Mouse (Mus musculus) midbrain, embryonic 11.5 days (tissue): ENCODE data around the gene Rab38. TPM values are rescaled to one million over a fixed set of nuclear protein-coding genes. Genes with fewer than 3 reads are reported as not detected.

Experiments
- ATAC-seq: fragments of 200-750 bp; cut with Nextera tagmentation; 2 replicates; pipeline ENCODE4 v1.8.0; 2017; ENCODE audit warnings: moderate TSS enrichment, moderate library complexity; ENCODE audit not compliant: low FRiP score
- DNase-seq: peaks from one replicate; pipeline ENCODE4 v3.0.0; 2015; ENCODE audit warnings: low spot score; ENCODE audit errors: missing footprints
- H3K27ac ChIP-seq: fragments of 300-500 bp; sonication (generic); 2 replicates; pipeline ENCODE4 v1.5.1; 2014; ENCODE audit warnings: low read depth, low read length
- H3K27me3 ChIP-seq: fragments of 300-500 bp; sonication (generic); 2 replicates; pipeline ENCODE4 v1.6.1; 2014; ENCODE audit warnings: mild to moderate bottlenecking, low read length, moderate library complexity, mixed read lengths; ENCODE audit not compliant: control insufficient read depth, insufficient read depth
- H3K36me3 ChIP-seq: fragments of 300-500 bp; sonication (generic); 2 replicates; pipeline ENCODE4 v1.6.1; 2014; ENCODE audit warnings: mild to moderate bottlenecking, low read length, moderate library complexity, mixed read lengths; ENCODE audit not compliant: control insufficient read depth, insufficient read depth
- H3K4me1 ChIP-seq: fragments of 300-500 bp; sonication (generic); 2 replicates; pipeline ENCODE4 v1.6.1; 2014; ENCODE audit warnings: low read length; ENCODE audit not compliant: control insufficient read depth, insufficient read depth
- H3K4me2 ChIP-seq: fragments of 300-500 bp; sonication (generic); 2 replicates; pipeline ENCODE4 v1.6.1; 2014; ENCODE audit warnings: mild to moderate bottlenecking, moderate library complexity
- H3K4me3 ChIP-seq: fragments of 300-500 bp; sonication (generic); 2 replicates; pipeline ENCODE4 v1.5.1; 2014; ENCODE audit warnings: low read depth, low read length
- H3K9ac ChIP-seq: fragments of 300-500 bp; sonication (generic); 2 replicates; pipeline ENCODE4 v1.6.1; 2014; ENCODE audit warnings: low read length
- H3K9me3 ChIP-seq: fragments of 300-500 bp; sonication (generic); 2 replicates; pipeline ENCODE4 v1.6.1; 2016; ENCODE audit warnings: low read length; ENCODE audit not compliant: control insufficient read depth
- WGBS: fragments of 180-500 bp; shearing (Covaris S2); extraction: QIAGEN DNeasy Blood & Tissue Kit; methylation state at CpG from one replicate; pipeline ENCODE4 v1.1.7; 2014; 5-methylcytosine and 5-hydroxymethylcytosine counted together
- polyA plus RNA-seq: library from polyadenylated mRNA; unstranded; fragments of >200 nt; fragmentation: Nextera tagmentation; extraction: Ambion mirVana; gene quantifications from 2 replicates; pipeline ENCODE4 v1.2.1, GENCODE M21; 2014

Rab38 gene
- polyA plus RNA-seq, 1 experiment from 2014 or later, result 1.9 TPM

- no peak for ATAC-seq
- peak; percentile 82 for DNase-seq
- H3K4me1 ChIP-seq, result no peaks in the 10 kb centered on the region
- H3K9me3 ChIP-seq, result no peaks in the 10 kb centered on the region
- H3K27ac ChIP-seq, result no peak overlapping the region
- peak overlapping the region; percentile 48 for H3K4me3 ChIP-seq
- 0 out of 2 replicates have a peak, but pooled peaks cover 2% of the 10 kb centered on the region for H3K27me3 ChIP-seq
- peak overlapping the region; percentile 92 for H3K4me2 ChIP-seq
- H3K36me3 ChIP-seq, result no peaks in the 10 kb centered on the region
- WGBS, result 6% methylated on average over 13 of the region's 13 CpGs
- peak overlapping the region; percentile 54; the same call in 1 of the 2 replicates for H3K9ac ChIP-seq
These were observed 615 bp downstream of the Rab38 start for GRCm38 (mm10) chr7:88430692-88431084.

- Histone ChIP-seq H3K4me2 (no peak overlapping the region), H3K9ac (no peak overlapping the region), H3K4me1 (no peaks in the 10 kb centered on the region), H3K4me3 (no peak overlapping the region), H3K9me3 (no peaks in the 10 kb centered on the region), H3K27ac (no peak overlapping the region), H3K27me3 (no peaks in the 10 kb centered on the region), H3K36me3 (no peaks in the 10 kb centered on the region)
- no peak for DNase-seq
- ATAC-seq, result no peak
These were observed 10.2 kb downstream of the Rab38 start for GRCm38 (mm10) chr7:88440301-88440700.

GRCm38 (mm10) chr7:88442649-88443048 lies 12.6 kb downstream of the Rab38 start:
- no peak overlapping the region for H3K4me3 ChIP-seq
- ATAC-seq (no peak), DNase-seq (no peak)

GRCm38 (mm10) chr7:88443435-88443834 lies 13.4 kb downstream of the Rab38 start:
- no peak overlapping the region for H3K4me2 ChIP-seq
- no peak overlapping the region for H3K4me3 ChIP-seq
- no peaks in the 10 kb centered on the region for H3K27me3 ChIP-seq
- no peak for ATAC-seq
- H3K9ac ChIP-seq, result no peak overlapping the region
- H3K9me3 ChIP-seq, result no peaks in the 10 kb centered on the region
- no peaks in the 10 kb centered on the region for H3K4me1 ChIP-seq
- H3K36me3 ChIP-seq, result no peaks in the 10 kb centered on the region
- 85% methylated on average over 4 of the region's 4 CpGs for WGBS
- H3K27ac ChIP-seq, result no peak overlapping the region
- no peak for DNase-seq

More at GRCm38 (mm10) chr7:88442649-88443048, 12.6 kb downstream of the Rab38 start:
- no peaks in the 10 kb centered on the region for H3K36me3 ChIP-seq
- no peak overlapping the region for H3K4me2 ChIP-seq
- no peaks in the 10 kb centered on the region for H3K9me3 ChIP-seq
- H3K27ac ChIP-seq, result no peak overlapping the region
- H3K27me3 ChIP-seq, result no peaks in the 10 kb centered on the region
- no peak overlapping the region for H3K9ac ChIP-seq
- no peaks in the 10 kb centered on the region for H3K4me1 ChIP-seq

GRCm38 (mm10) chr7:88445320-88445903 lies 15.3 kb downstream of the Rab38 start:
- H3K9ac ChIP-seq, result no peak overlapping the region
- no peak overlapping the region for H3K4me3 ChIP-seq
- WGBS, result 73% methylated on average over 2 of the region's 2 CpGs
- DNase-seq (no peak), ATAC-seq (no peak)
- no peak overlapping the region for H3K4me2 ChIP-seq
- no peak overlapping the region for H3K27ac ChIP-seq
- no peaks in the 10 kb centered on the region for H3K27me3 ChIP-seq
- H3K9me3 ChIP-seq, result no peaks in the 10 kb centered on the region
- H3K36me3 ChIP-seq, result no peaks in the 10 kb centered on the region
- H3K4me1 ChIP-seq, result no peaks in the 10 kb centered on the region

- DNase-seq, result no peak
- H3K27ac ChIP-seq, result no peak overlapping the region
- no peak for ATAC-seq
- H3K36me3 ChIP-seq, result no peaks in the 10 kb centered on the region
- no peaks in the 10 kb centered on the region for H3K9me3 ChIP-seq
- no peaks in the 10 kb centered on the region for H3K27me3 ChIP-seq
- H3K4me1 ChIP-seq, result no peaks in the 10 kb centered on the region
- no peak overlapping the region for H3K9ac ChIP-seq
- 100% methylated on average over 1 of the region's 1 CpGs for WGBS
- no peak overlapping the region for H3K4me3 ChIP-seq
- H3K4me2 ChIP-seq, result no peak overlapping the region
These were observed 23.2 kb downstream of the Rab38 start for GRCm38 (mm10) chr7:88453234-88453633.

GRCm38 (mm10) chr7:88457827-88458226 lies 27.8 kb downstream of the Rab38 start:
- Histone ChIP-seq H3K27ac (no peak overlapping the region), H3K9ac (no peak overlapping the region), H3K9me3 (no peaks in the 10 kb centered on the region), H3K27me3 (no peaks in the 10 kb centered on the region), H3K4me2 (no peak overlapping the region), H3K4me1 (no peaks in the 10 kb centered on the region), H3K4me3 (no peak overlapping the region), H3K36me3 (no peaks in the 10 kb centered on the region)
- no peak for DNase-seq
- no peak for ATAC-seq
- 89% methylated on average over 3 of the region's 3 CpGs for WGBS

- Histone ChIP-seq H3K4me1 (no peaks in the 10 kb centered on the region), H3K27ac (no peak overlapping the region), H3K4me3 (no peak overlapping the region), H3K36me3 (no peaks in the 10 kb centered on the region), H3K4me2 (no peak overlapping the region), H3K9ac (no peak overlapping the region), H3K9me3 (no peaks in the 10 kb centered on the region), H3K27me3 (no peaks in the 10 kb centered on the region)
- 61% methylated on average over 3 of the region's 3 CpGs for WGBS
- DNase-seq (no peak), ATAC-seq (peak; percentile 77)
These were observed 37.7 kb downstream of the Rab38 start for GRCm38 (mm10) chr7:88467754-88468153.

GRCm38 (mm10) chr7:88482110-88482619 lies 52.1 kb downstream of the Rab38 start:
- Histone ChIP-seq H3K4me2 (no peak overlapping the region), H3K27ac (no peak overlapping the region), H3K9me3 (no peaks in the 10 kb centered on the region), H3K36me3 (no peaks in the 10 kb centered on the region), H3K4me3 (no peak overlapping the region), H3K4me1 (no peaks in the 10 kb centered on the region), H3K9ac (no peak overlapping the region), H3K27me3 (no peaks in the 10 kb centered on the region)
- 91% methylated on average over 7 of the region's 7 CpGs for WGBS
- DNase-seq (no peak), ATAC-seq (no peak)
